Mouse (Mus musculus) heart, adult 2 months (tissue): Measurements from ENCODE around the gene Wfikkn2.

Experiments
- CTCF ChIP-seq: fragments of 200-600 bp; IDR thresholded peaks from 2 replicates; pipeline ENCODE4 v1.8.1; 2022; ENCODE audit warnings: antibody characterized with exemption, mild to moderate bottlenecking, moderate library complexity
- EP300 ChIP-seq: fragments of 200-500 bp; IDR thresholded peaks from 2 replicates; pipeline ENCODE4 v1.6.1; 2011; ENCODE audit warnings: low read depth, low read length, control low read depth; ENCODE audit not compliant: insufficient read depth
- POLR2A ChIP-seq: fragments of 200-500 bp; IDR thresholded peaks from 2 replicates; pipeline ENCODE4 v1.6.1; 2011; ENCODE audit warnings: mild to moderate bottlenecking, low read depth, low read length, control low read depth; ENCODE audit not compliant: insufficient read depth

- TF ChIP-seq POLR2A (no peak), CTCF (no peak), EP300 (no peak)
Measured at GRCm38 (mm10) chr11:94206398-94207114, 39.2 kb downstream of the Wfikkn2 start.
